Mouse (Mus musculus) heart, embryonic 10.5 days (tissue): ENCODE measurements around the gene Omt2b. TPM values are rescaled to one million over a fixed set of nuclear protein-coding genes. Genes with fewer than 3 reads are reported as not detected.

Experiments
- DNase-seq: peaks from one replicate; pipeline ENCODE4 v3.0.0-alpha.2; 2017; ENCODE audit warnings: low spot score
- H3K27ac ChIP-seq: fragments of 300-500 bp; sonication (generic); 2 replicates; pipeline ENCODE4 v1.5.1; 2016; ENCODE audit warnings: mild to moderate bottlenecking
- H3K27me3 ChIP-seq: fragments of 300-500 bp; sonication (generic); 2 replicates; pipeline ENCODE4 v1.6.1; 2016; ENCODE audit warnings: mild to moderate bottlenecking; ENCODE audit not compliant: poor library complexity, insufficient read depth, severe bottlenecking
- H3K36me3 ChIP-seq: fragments of 300-500 bp; sonication (generic); 2 replicates; pipeline ENCODE4 v1.6.1; 2016; ENCODE audit warnings: mild to moderate bottlenecking, moderate library complexity
- H3K4me1 ChIP-seq: fragments of 300-500 bp; sonication (generic); 2 replicates; pipeline ENCODE4 v1.6.1; 2016; ENCODE audit warnings: mild to moderate bottlenecking
- H3K4me3 ChIP-seq: fragments of 300-500 bp; sonication (generic); 2 replicates; pipeline ENCODE4 v1.5.1; 2016; ENCODE audit warnings: mild to moderate bottlenecking, moderate library complexity
- H3K9me3 ChIP-seq: fragments of 300-500 bp; sonication (generic); 2 replicates; pipeline ENCODE4 v1.6.1; 2016; ENCODE audit warnings: mild to moderate bottlenecking, moderate library complexity
- WGBS: fragments of 180-500 bp; shearing (Covaris S2); methylation state at CpG from one replicate; pipeline ENCODE4 v1.1.7; 2016; 5-methylcytosine and 5-hydroxymethylcytosine counted together
- polyA plus RNA-seq: library from polyadenylated mRNA; unstranded; fragments of >200 nt; fragmentation: Nextera tagmentation; extraction: Ambion mirVana; gene quantifications from 2 replicates; pipeline ENCODE4 v1.2.1, GENCODE M21; 2016

Gene Omt2b
- polyA plus RNA-seq, 1 experiment from 2014 or later = not detected

DNA sequence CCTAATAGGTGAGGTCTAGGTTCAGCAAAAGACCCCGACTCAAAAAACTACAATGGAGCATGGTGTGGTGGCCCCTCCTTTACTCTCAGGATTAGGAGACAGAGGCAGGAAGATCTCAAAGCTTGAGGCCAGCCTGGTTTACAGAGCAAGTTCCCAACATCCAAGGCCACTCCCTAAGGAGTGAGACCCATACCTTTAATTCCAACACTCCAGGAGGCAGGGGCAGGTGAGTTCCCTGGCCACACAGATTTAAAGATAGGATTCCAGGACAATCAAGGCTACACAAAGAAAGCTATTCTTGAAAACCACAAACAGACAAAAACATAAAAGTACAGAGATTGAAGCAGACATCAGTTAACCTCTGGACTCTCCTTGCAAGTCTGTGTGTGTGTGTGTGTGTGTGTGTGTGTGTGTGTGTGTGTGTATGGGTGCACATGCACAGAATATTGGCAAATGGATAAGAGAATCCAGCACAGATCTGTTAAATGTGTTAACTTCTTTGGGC, 47.5 kb downstream of the Omt2b start:
- DNase-seq = no peak
- Histone ChIP-seq H3K9me3 (no peaks in the 10 kb centered on the region), H3K36me3 (no peaks in the 10 kb centered on the region), H3K27me3 (peaks cover 13% of the 10 kb centered on the region; the same call in 1 of the 2 replicates), H3K4me3 (no peak overlapping the region), H3K27ac (no peak overlapping the region), H3K4me1 (peaks cover 15% of the 10 kb centered on the region)
- WGBS = 74% methylated on average over 1 of the region's 1 CpGs

DNA sequence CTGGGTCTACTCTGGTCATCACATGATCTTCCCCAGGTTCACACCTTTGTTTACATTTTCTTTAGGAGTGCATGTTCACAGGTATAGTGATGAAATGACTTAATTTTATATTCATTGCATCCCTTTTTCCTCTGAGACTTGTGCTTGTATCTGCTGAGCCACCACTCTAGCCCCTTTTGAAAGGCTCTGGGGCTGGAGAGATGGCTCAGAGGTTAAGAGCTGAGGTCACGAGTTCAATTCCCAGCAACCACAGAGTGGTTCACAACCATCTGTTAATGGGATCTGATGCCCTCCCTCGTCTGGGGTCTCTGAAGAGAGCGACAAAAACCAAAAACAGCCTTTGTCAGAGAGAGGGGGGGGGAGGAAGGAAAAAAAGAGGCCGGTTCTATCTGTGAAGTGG, 48.1 kb downstream of the Omt2b start:
- no peaks in the 10 kb centered on the region for H3K9me3 ChIP-seq
- H3K36me3 ChIP-seq = no peaks in the 10 kb centered on the region
- no peak overlapping the region for H3K4me3 ChIP-seq
- H3K4me1 ChIP-seq = peaks cover 15% of the 10 kb centered on the region
- H3K27ac ChIP-seq = no peak overlapping the region
- DNase-seq = no peak
- H3K27me3 ChIP-seq = peaks cover 13% of the 10 kb centered on the region; the same call in 1 of the 2 replicates
- WGBS = 63% methylated on average over 4 of the region's 4 CpGs

DNA sequence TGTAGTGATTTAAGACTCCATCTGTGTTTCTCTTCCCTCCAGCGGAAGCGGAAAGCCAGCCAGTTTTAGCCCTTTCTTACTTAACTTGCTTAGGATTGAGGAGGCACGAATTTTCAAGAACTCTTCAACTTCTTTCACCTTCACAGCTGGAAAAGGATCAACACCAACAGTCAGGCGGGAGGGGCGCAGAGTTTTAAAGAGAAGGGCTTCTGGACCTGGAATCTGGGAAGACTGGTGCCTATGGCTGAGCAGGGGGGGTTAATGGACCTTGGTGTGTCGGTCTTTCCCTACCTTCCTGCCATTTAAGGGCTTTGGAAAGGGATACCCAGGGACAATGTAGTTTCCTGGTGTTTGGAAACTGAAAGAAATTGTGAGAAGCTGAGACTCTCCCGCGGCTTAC, 50.2 kb downstream of the Omt2b start:
- 33% methylated on average over 8 of the region's 8 CpGs for WGBS
- Histone ChIP-seq H3K27ac (no peak overlapping the region), H3K9me3 (no peaks in the 10 kb centered on the region), H3K4me1 (peaks cover 15% of the 10 kb centered on the region), H3K4me3 (peak overlapping the region; percentile 56), H3K27me3 (peaks cover 13% of the 10 kb centered on the region; the same call in 1 of the 2 replicates), H3K36me3 (no peaks in the 10 kb centered on the region)
- no peak for DNase-seq

DNA sequence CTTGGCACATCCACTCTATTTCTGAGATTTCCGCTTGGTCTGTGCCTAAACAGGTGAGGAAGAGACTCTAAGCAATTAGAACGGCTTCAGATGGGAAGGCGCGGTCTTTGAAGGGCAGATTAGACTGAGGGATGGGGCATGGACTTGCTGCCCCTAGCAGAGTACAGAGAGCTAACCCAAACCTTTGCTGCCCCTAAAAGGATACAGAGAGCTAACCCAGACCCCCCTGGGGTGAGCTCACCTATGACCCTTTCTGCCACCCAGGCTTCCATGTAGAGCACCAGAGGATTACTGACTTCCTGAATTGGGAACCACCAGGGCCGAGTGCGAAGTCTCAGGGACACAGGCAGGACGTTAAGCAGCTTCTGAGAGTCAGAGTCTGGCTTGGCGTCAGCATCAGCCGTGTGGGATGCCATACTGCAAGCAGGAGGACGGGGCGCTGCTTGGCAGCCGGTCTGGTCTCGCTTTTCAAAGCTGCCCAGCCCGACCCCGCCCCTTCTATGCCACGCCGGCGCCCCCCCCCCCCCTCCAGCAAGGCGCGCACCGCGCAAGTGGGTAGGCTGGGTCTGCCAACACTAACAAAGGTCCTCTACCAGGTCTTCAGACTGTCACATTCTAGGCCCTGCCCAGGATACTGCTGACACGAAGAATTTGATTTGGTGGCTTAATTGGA, 50.9 kb downstream of the Omt2b start, which contains the start of gene Ooep:
TSS of gene Ooep (minus strand) at position 613 of the 673 bp plus-strand sequence.
- Histone ChIP-seq H3K4me3 (peak within 1 kb of the TSS; percentile 56), H3K9me3 (no peaks in the 10 kb centered on the region), H3K4me1 (peaks cover 10% of the 10 kb centered on the region), H3K27ac (peak within 1 kb of the TSS; percentile 42; the same call in 1 of the 2 replicates), H3K27me3 (peaks cover 13% of the 10 kb centered on the region; the same call in 1 of the 2 replicates), H3K36me3 (no peaks in the 10 kb centered on the region)
- peak; percentile 77 for DNase-seq
- WGBS = 3% methylated on average over 23 of the region's 23 CpGs

Other genes with a start within 250 kb of the Omt2b start
- gene Fbxo9, start 218.5 kb upstream of the Omt2b start, polyA plus RNA-seq = 28.5 and 30.6 TPM in 2 replicates
- 17.2 and 21.5 TPM in 2 replicates for gene Ick, start 218.4 kb upstream of the Omt2b start, polyA plus RNA-seq
- 81.1 and 88.3 TPM in 2 replicates for gene Gsta4, start 144.8 kb upstream of the Omt2b start, polyA plus RNA-seq
- not detected in 2 replicates for gene Gsta1, start 96.9 kb upstream of the Omt2b start, polyA plus RNA-seq
- gene Gm3776, start 70.5 kb upstream of the Omt2b start, polyA plus RNA-seq = not detected in 2 replicates
- not detected in 2 replicates for gene Gm10639, start 37.7 kb upstream of the Omt2b start, polyA plus RNA-seq
- not detected in 2 replicates for gene Omt2a, start 12.8 kb upstream of the Omt2b start, polyA plus RNA-seq
- not detected in 2 replicates for gene Gsta2, start 28.2 kb downstream of the Omt2b start, polyA plus RNA-seq
- gene Dppa5a, start 40.6 kb downstream of the Omt2b start, polyA plus RNA-seq = not detected in 2 replicates
- 0.97 and 1.2 TPM in 2 replicates for gene Ooep, start 51.1 kb downstream of the Omt2b start, polyA plus RNA-seq
- 0.24 and 0.25 TPM in 2 replicates for gene Ddx43, start 68.2 kb downstream of the Omt2b start, polyA plus RNA-seq
- 0.36 and 0.72 TPM in 2 replicates for gene Cgas, start 115.6 kb downstream of the Omt2b start, polyA plus RNA-seq
- gene Mto1, start 120.6 kb downstream of the Omt2b start, polyA plus RNA-seq = 28.1 and 30.3 TPM in 2 replicates
- gene Gm17324, start 121.2 kb downstream of the Omt2b start, polyA plus RNA-seq = 0.89 and 1.1 TPM in 2 replicates
- gene Eef1a1, start 161.6 kb downstream of the Omt2b start, polyA plus RNA-seq = 2,877 and 3,185 TPM in 2 replicates